Mouse (Mus musculus) mammary gland, adult 2 months (tissue): ENCODE results near the gene Lat. TPM values are rescaled to one million over a fixed set of nuclear protein-coding genes. Genes with fewer than 3 reads are reported as not detected.

Experiments used
- polyA plus RNA-seq: library from polyadenylated mRNA; depleted of rRNA; stranded (reverse); fragments of >200 nt; gene quantifications from 2 replicates; pipeline ENCODE4 v1.2.3, GENCODE M21; 2012; ENCODE audit warnings: low replicate concordance; rRNA removed

The Lat gene
- polyA plus RNA-seq: 93.8 and 276 TPM in 2 replicates

GRCm38 (mm10) chr7:126369393-126369792 lies at the start of gene Lat:
TSS of gene Lat (minus strand) at chr7:126369570.

GRCm38 (mm10) chr7:126414725-126415124 lies 45.4 kb upstream of the Lat start, which contains the start of gene Cd19:
TSS of gene Cd19 (minus strand) at chr7:126414889.

GRCm38 (mm10) chr7:126396298-126397119 lies 27.1 kb upstream of the Lat start, which contains the start of gene Nfatc2ip:
TSS of gene Nfatc2ip (minus strand) at chr7:126396737.

GRCm38 (mm10) chr7:126377278-126378158 lies 8.1 kb upstream of the Lat start, which contains the start of gene Spns1:
TSS of gene Spns1 (minus strand) at chr7:126377450.

Other genes with a start within 250 kb of the Lat start
- gene Xpo6, start 169.1 kb downstream of the Lat start, polyA plus RNA-seq: 187 and 195 TPM in 2 replicates
- gene Sbk1, start 97.0 kb downstream of the Lat start, polyA plus RNA-seq: 42.8 and 92.9 TPM in 2 replicates
- gene Spns1, start 7.9 kb upstream of the Lat start, polyA plus RNA-seq: 135 and 254 TPM in 2 replicates
- gene Nfatc2ip, start 27.2 kb upstream of the Lat start, polyA plus RNA-seq: 7.1 and 7.5 TPM in 2 replicates
- 72.1 and 77.6 TPM in 2 replicates for gene Cd19, start 45.3 kb upstream of the Lat start, polyA plus RNA-seq
- gene Rabep2, start 59.2 kb upstream of the Lat start, polyA plus RNA-seq: 28.7 and 43.5 TPM in 2 replicates
- gene Atp2a1, start 93.5 kb upstream of the Lat start, polyA plus RNA-seq: 2.1 and 8,579 TPM in 2 replicates
- gene Sh2b1, start 105.9 kb upstream of the Lat start, polyA plus RNA-seq: 72.9 and 90.1 TPM in 2 replicates
- gene Tufm, start 117.8 kb upstream of the Lat start, polyA plus RNA-seq: 127 and 145 TPM in 2 replicates
- 133 and 391 TPM in 2 replicates for gene Atxn2l, start 133.9 kb upstream of the Lat start, polyA plus RNA-seq
- 90.1 and 104 TPM in 2 replicates for gene Eif3c, start 196.8 kb upstream of the Lat start, polyA plus RNA-seq
- gene Apobr, start 215.4 kb upstream of the Lat start, polyA plus RNA-seq: 10.8 and 21.5 TPM in 2 replicates
- gene Cln3, start 216.2 kb upstream of the Lat start, polyA plus RNA-seq: 100 and 141 TPM in 2 replicates
- gene Il27, start 225.4 kb upstream of the Lat start, polyA plus RNA-seq: 0.85 and 1.1 TPM in 2 replicates